Mouse (Mus musculus): ENCODE results near the gene Jagn1.

DNA sequence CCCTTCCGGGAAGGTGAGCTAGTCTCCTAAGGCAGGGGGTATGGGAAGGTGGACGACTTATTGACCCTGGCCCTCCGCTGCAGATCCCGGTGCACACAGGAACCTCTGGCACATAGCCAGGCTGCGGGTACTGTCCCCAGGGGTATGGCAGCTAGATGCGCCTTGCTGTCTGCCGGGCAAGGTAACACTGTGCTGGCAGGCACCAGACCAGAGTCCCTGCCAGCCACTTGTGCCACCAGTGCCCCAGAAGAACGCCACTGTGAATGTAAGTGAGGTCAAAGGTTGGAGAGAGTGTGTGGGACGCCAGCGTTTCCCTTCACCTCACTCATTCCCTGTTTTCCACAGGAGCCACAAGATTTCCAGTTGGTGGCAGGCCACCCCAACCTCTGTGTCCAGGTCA, 36.5 kb downstream of the Jagn1 start:
- TF ChIP-seq POLR2A (IDR thresholded peaks at IDR 0.05; ENCODE audit: insufficient read depth, low read depth, low read length) (no peak), CTCF (IDR thresholded peaks at IDR 0.05; ENCODE audit: insufficient read depth, low read depth, low read length) (no peak)

Measured in olfactory bulb, adult 2 months (tissue).